Mouse (Mus musculus) inflammation-experienced regulatory T-cells (primary cell): ENCODE data around the gene Depdc1b. TPM values are rescaled to one million over a fixed set of nuclear protein-coding genes. Genes with fewer than 3 reads are reported as not detected.

Experiments
- polyA plus RNA-seq, 2 experiments: library from polyadenylated mRNA; unstranded; fragments of 100-300 nt; shearing (Covaris generic); gene quantifications; one replicate each; pipeline ENCODE4 v1.2.1; 2017

Depdc1b gene
- 1 to 10 TPM in 1 of 2 experiments, under 1 TPM in 1; 0.61 to 2.9 TPM for polyA plus RNA-seq

GRCm38 (mm10) chr13:108315702-108316486, at the start of gene Depdc1b:
Depdc1b (plus strand) TSS chr13:108316332.

GRCm38 (mm10) chr13:108449116-108450097, 133.3 kb downstream of the Depdc1b start, which contains the start of gene Pde4d:
Pde4d (plus strand) TSS chr13:108449948.

Other genes starting within 250 kb of the Depdc1b start
- gene Ndufaf2, start 157.7 kb upstream of the Depdc1b start, polyA plus RNA-seq, result 10 to 100 TPM; 10.0 to 21.5 TPM
- gene Ercc8, start 157.6 kb upstream of the Depdc1b start, polyA plus RNA-seq, result 10 to 100 TPM; 15.6 to 19.7 TPM
- gene Elovl7, start 101.9 kb upstream of the Depdc1b start, polyA plus RNA-seq, result 1 to 10 TPM in 1 of 2 experiments, under 1 TPM in 1; 0.57 to 1.3 TPM
- 10 to 100 TPM in 1 of 2 experiments, 1 to 10 TPM in 1; 9.7 to 19.9 TPM for gene Pde4d, start 133.6 kb downstream of the Depdc1b start, polyA plus RNA-seq